Mouse (Mus musculus): ENCODE results near the gene Gm27021.

DNA sequence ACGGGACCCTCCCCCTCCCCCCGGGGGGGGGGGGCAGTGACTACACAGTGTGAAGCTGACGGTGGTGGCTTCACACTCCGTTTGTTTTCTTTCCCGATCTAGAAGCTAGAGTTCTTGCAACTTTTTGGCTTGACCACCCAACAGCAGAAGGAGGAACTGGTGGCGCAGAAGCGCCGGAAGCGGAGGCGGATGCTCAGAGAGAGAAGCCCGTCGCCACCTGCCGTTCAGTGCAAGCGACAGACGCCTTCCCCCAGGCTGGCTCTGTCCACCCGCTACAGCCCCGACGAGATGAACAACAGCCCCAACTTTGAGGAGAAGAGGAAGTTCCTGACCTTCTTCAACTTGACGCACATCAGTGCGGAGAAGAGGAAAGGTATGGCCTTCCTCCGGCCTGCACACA, 95.3 kb downstream of the Gm27021 start:
- no peak for TF ChIP-seq CTCF (IDR thresholded peaks at IDR 0.05; ENCODE audit: borderline replicate concordance, extremely low read depth, insufficient read depth, insufficient read length)
- no peak for TF ChIP-seq POLR2A (IDR thresholded peaks at IDR 0.05; ENCODE audit: borderline replicate concordance, extremely low read depth, insufficient read depth, insufficient read length, poor library complexity, severe bottlenecking)
